Mouse (Mus musculus) liver, postnatal 0 days (tissue): ENCODE results near the gene Bcl9.

Experiments used
- CTCF ChIP-seq: sonication (generic); IDR thresholded peaks from 2 replicates; pipeline ENCODE4 v1.5.1; 2016; ENCODE audit warnings: antibody characterized with exemption, low read depth
- EP300 ChIP-seq: IDR thresholded peaks from 2 replicates; pipeline ENCODE4 v1.6.1; 2016; ENCODE audit warnings: antibody characterized with exemption, low read depth, mild to moderate bottlenecking

DNA sequence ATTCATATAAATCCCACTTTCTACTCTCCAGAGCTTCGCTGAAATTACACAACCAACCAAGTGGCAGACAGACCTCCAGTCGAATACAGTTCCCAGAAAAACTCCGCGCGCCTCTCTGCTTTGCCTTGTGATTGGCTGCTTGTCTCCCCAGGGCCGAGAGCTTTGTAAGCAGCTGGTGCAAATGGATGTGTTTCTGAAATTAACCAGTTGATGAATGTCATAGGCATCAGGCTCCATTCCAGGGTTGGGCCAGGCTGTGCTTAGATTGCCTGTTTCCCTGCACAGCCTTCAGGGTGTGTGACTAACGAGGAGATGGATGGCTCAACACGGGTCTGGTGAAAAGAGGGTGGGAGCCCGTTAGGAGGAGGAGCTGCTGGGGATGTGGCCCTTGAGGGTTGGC is 36.9 kb upstream of the Bcl9 start:
- TF ChIP-seq EP300 (no peak), CTCF (no peak)
